Comparison of ENCODE assay signal across 26 mouse cellular contexts in the genomic region with DNA sequence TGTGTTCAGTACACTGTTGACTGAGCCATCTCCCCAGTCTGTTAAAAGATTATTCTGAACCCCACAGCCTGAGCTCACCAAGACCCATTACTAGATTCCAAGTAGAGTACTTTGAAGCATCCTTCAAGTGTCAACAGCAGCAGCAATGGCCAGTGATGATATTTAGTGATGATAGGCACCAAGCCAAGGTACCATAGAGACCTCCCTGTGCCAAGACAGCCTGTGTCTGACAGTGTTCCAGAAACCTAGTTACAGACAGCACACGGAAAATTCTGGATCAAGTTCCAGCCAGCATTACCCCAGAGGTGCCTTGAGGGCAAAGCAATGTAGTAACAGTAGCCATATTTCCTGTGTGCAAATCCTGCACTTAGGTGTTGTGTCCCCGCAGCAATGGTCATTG.
DNase-seq lines count a peak whose midpoint lies in the region; ATAC-seq and TF ChIP-seq lines count a peak whose summit lies in the region.
"Had no signal": no experiment of that assay in that cellular context is flagged by ENCODE, and none has a peak within 500 bp of the region (broad histone marks: within the 10 kb centered on the region; RNA-seq: fewer than 3 reads in every experiment).

No protein-coding gene starts in this region.

- no peak overlapping the region for H3K27ac ChIP-seq in cerebellum, adult 2 months (ENCODE audit: insufficient read depth, low read length)
- no peak overlapping the region for H3K27ac ChIP-seq in heart, embryonic 15.5 days
- no peak overlapping the region for H3K27ac ChIP-seq in heart, embryonic 11.5 days (ENCODE audit: low read depth, low read length)
- H3K27ac ChIP-seq: embryonic facial prominence, embryonic 12.5 days; embryonic facial prominence, embryonic 15.5 days; gastrocnemius, adult 2 months; heart, embryonic 10.5 days; hindbrain, embryonic 10.5 days; hindbrain, embryonic 13.5 days; intestine, embryonic 15.5 days; kidney, embryonic 15.5 days had no signal

- H3K4me3 ChIP-seq in cerebellum, adult 2 months (replicated peaks; ENCODE audit: insufficient read depth, low read depth, low read length) = no peak overlapping the region
- H3K4me3 ChIP-seq in heart, embryonic 15.5 days = no peak overlapping the region
- H3K4me3 ChIP-seq in heart, embryonic 11.5 days (ENCODE audit: low read depth, low read length) = no peak overlapping the region
- H3K4me3 ChIP-seq: embryonic facial prominence, embryonic 12.5 days; embryonic facial prominence, embryonic 15.5 days; gastrocnemius, adult 2 months; heart, embryonic 10.5 days; hindbrain, embryonic 10.5 days; hindbrain, embryonic 13.5 days; intestine, embryonic 15.5 days; kidney, embryonic 15.5 days had no signal

- H3K9ac ChIP-seq in heart, embryonic 15.5 days = no peak overlapping the region
- no peak overlapping the region for H3K9ac ChIP-seq in heart, embryonic 11.5 days (ENCODE audit: low read depth, low read length)
- H3K9ac ChIP-seq: embryonic facial prominence, embryonic 12.5 days; embryonic facial prominence, embryonic 15.5 days; forebrain, postnatal 0 days; hindbrain, embryonic 13.5 days; intestine, embryonic 15.5 days; kidney, embryonic 15.5 days had no signal

- ATAC-seq in heart, embryonic 15.5 days (replicated peaks; ENCODE audit: insufficient number of reproducible peaks, insufficient read depth, low FRiP score, low read depth) = 0 out of 2 replicates have a peak, but pooled peaks have one; percentile 43
- ATAC-seq in heart, embryonic 11.5 days (replicated peaks; ENCODE audit: insufficient number of reproducible peaks, low FRiP score, low TSS enrichment) = no peak
- ATAC-seq: activated CD4-positive, CD25-positive, alpha-beta regulatory T cell, adult 4 months; forebrain, embryonic 14.5 days; forebrain, postnatal 0 days; hindbrain, embryonic 16.5 days; intestine, embryonic 15.5 days had no signal

- H3K27me3 ChIP-seq in cerebellum, adult 2 months (ENCODE audit: control insufficient read depth, insufficient read depth, low read length) = no peaks in the 10 kb centered on the region
- H3K27me3 ChIP-seq in heart, embryonic 15.5 days = no peaks in the 10 kb centered on the region
- no peaks in the 10 kb centered on the region for H3K27me3 ChIP-seq in heart, embryonic 11.5 days (ENCODE audit: control insufficient read depth, insufficient read depth, low read length)
- H3K27me3 ChIP-seq: embryonic facial prominence, embryonic 12.5 days; embryonic facial prominence, embryonic 15.5 days; hindbrain, embryonic 13.5 days; intestine, embryonic 15.5 days; kidney, embryonic 15.5 days had no signal

- H3K4me1 ChIP-seq in cerebellum, adult 2 months (ENCODE audit: control insufficient read depth, insufficient read depth, low read length) = peaks cover 9% of the 10 kb centered on the region; the same call in 1 of the 2 replicates
- no peaks in the 10 kb centered on the region for H3K4me1 ChIP-seq in heart, embryonic 15.5 days (replicated peaks)
- no peaks in the 10 kb centered on the region for H3K4me1 ChIP-seq in heart, embryonic 11.5 days (ENCODE audit: control insufficient read depth, insufficient read depth, low read length)
- H3K4me1 ChIP-seq: embryonic facial prominence, embryonic 12.5 days; embryonic facial prominence, embryonic 15.5 days; heart, embryonic 10.5 days; hindbrain, embryonic 10.5 days; hindbrain, embryonic 13.5 days; intestine, embryonic 15.5 days; kidney, embryonic 15.5 days had no signal

- no peaks in the 10 kb centered on the region for H3K9me3 ChIP-seq in heart, embryonic 15.5 days (replicated peaks)
- H3K9me3 ChIP-seq in heart, embryonic 11.5 days (replicated peaks; ENCODE audit: control insufficient read depth, low read length) = no peaks in the 10 kb centered on the region
- H3K9me3 ChIP-seq: embryonic facial prominence, embryonic 12.5 days; embryonic facial prominence, embryonic 15.5 days; heart, embryonic 10.5 days; hindbrain, embryonic 10.5 days; hindbrain, embryonic 13.5 days; intestine, embryonic 15.5 days; kidney, embryonic 15.5 days had no signal

- H3K4me2 ChIP-seq in heart, embryonic 15.5 days = no peak overlapping the region
- no peak overlapping the region for H3K4me2 ChIP-seq in heart, embryonic 11.5 days
- H3K4me2 ChIP-seq: embryonic facial prominence, embryonic 12.5 days; embryonic facial prominence, embryonic 15.5 days; hindbrain, embryonic 13.5 days; intestine, embryonic 15.5 days; kidney, embryonic 15.5 days had no signal

- peak; percentile 14 for DNase-seq in adrenal gland, adult 2 months
- DNase-seq in adrenal gland, postnatal 14 days = no peak
- peak; percentile 26 to 50 for DNase-seq in cerebellum, adult 2 months
- no peak for DNase-seq in cerebellum, postnatal 25 days
- peak; percentile 28 to 42 for DNase-seq in cerebellum, postnatal 10 days
- no peak for DNase-seq in cerebellum, adult 8-10 months
- DNase-seq: forebrain, postnatal 0 days; gastrocnemius, adult 2 months; gastrocnemius, postnatal 14 days; heart, adult 18-20 months; heart, postnatal 10 days; heart, postnatal 36 days; kidney, adult 11 months; kidney, adult 8-10 months had no signal

- no peak for TF ChIP-seq CTCF in cerebellum, adult 2 months (IDR thresholded peaks at IDR 0.05; ENCODE audit: borderline replicate concordance, insufficient read depth, low read depth, low read length)

- 46% methylated on average over 2 of the region's 2 CpGs for WGBS in cerebellum, adult 2 months
- WGBS in heart, embryonic 15.5 days = 58% methylated on average over 2 of the region's 2 CpGs
- WGBS in heart, embryonic 11.5 days (ENCODE audit: insufficient replicate concordance) = 69% methylated on average over 2 of the region's 2 CpGs

- no peaks in the 10 kb centered on the region for H3K36me3 ChIP-seq in heart, embryonic 15.5 days
- no peaks in the 10 kb centered on the region for H3K36me3 ChIP-seq in heart, embryonic 11.5 days (ENCODE audit: control insufficient read depth, insufficient read depth, low read length)
- H3K36me3 ChIP-seq: embryonic facial prominence, embryonic 12.5 days; embryonic facial prominence, embryonic 15.5 days; heart, embryonic 10.5 days; hindbrain, embryonic 10.5 days; hindbrain, embryonic 13.5 days; intestine, embryonic 15.5 days; kidney, embryonic 15.5 days had no signal

- no peak for TF ChIP-seq POLR2A in cerebellum, adult 2 months (IDR thresholded peaks at IDR 0.05; ENCODE audit: borderline replicate concordance, insufficient read depth, low read length)

Comparison
In these comparisons a context has a peak if more than half of its experiments do, and no peak if none do; other contexts are left out.
1. DNase-seq: peak in adrenal gland, adult 2 months (single experiment), cerebellum, adult 2 months (2 of 2) and cerebellum, postnatal 10 days (2 of 2); none in adrenal gland, postnatal 14 days (single experiment), cerebellum, postnatal 25 days (0 of 2) and cerebellum, adult 8-10 months (single experiment).